Mouse (Mus musculus): ENCODE results near the gene Pum3. TPM values are rescaled to one million over a fixed set of nuclear protein-coding genes. Genes with fewer than 3 reads are reported as not detected.

The Pum3 gene
- 98.9 and 123 TPM in 2 replicates for total RNA-seq (2021)
- long read RNA-seq, experiment 1, transcript Pum3-201 (18 exons, 3,471 nt), result major isoform, 73 of 113 reads
- long read RNA-seq, experiment 1, partial matches to known transcripts, result 26 of 113 reads
- long read RNA-seq, experiment 1, other reads (novel, unspliced or antisense), result 14 of 113 reads
- long read RNA-seq, experiment 2, transcript Pum3-201 (18 exons, 3,471 nt), result major isoform, 41 of 65 reads
- long read RNA-seq, experiment 2, partial matches to known transcripts, result 15 of 65 reads
- long read RNA-seq, experiment 2, other reads (novel, unspliced or antisense), result 8 of 65 reads

- peak; percentile 97 for DNase-seq
Observed at GRCm38 (mm10) chr19:27429745-27430251, at the start of gene Pum3. Gene Pum3, minus strand, starts transcription at chr19:27429825.

- DNase-seq, result no peak
Observed at GRCm38 (mm10) chr19:27466691-27467090, 37.1 kb upstream of the Pum3 start.

GRCm38 (mm10) chr19:27462656-27463055 lies 33.0 kb upstream of the Pum3 start:
- DNase-seq, result no peak

GRCm38 (mm10) chr19:27450458-27450857 lies 20.8 kb upstream of the Pum3 start:
- DNase-seq, result peak; percentile 77

- DNase-seq, result peak; percentile 25
Observed at GRCm38 (mm10) chr19:27447515-27447914, 17.9 kb upstream of the Pum3 start.

- no peak for DNase-seq
Observed at GRCm38 (mm10) chr19:27441106-27441505, 11.5 kb upstream of the Pum3 start.

- DNase-seq, result no peak
Observed at GRCm38 (mm10) chr19:27437982-27438652, 8.5 kb upstream of the Pum3 start.

- DNase-seq, result peak; percentile 34
Observed at GRCm38 (mm10) chr19:27430406-27430805, 781 bp upstream of the Pum3 start.

- no peak for DNase-seq
Observed at GRCm38 (mm10) chr19:27429281-27429680, 344 bp downstream of the Pum3 start.

GRCm38 (mm10) chr19:27427865-27428264 lies 1.8 kb downstream of the Pum3 start:
- no peak for DNase-seq

GRCm38 (mm10) chr19:27426451-27426850 lies 3.2 kb downstream of the Pum3 start:
- no peak for DNase-seq

- peak; percentile 65 for DNase-seq
Observed at GRCm38 (mm10) chr19:27425656-27426055, 4.0 kb downstream of the Pum3 start.

GRCm38 (mm10) chr19:27417375-27417774 lies 12.2 kb downstream of the Pum3 start:
- no peak for DNase-seq

- peak; percentile 78 for DNase-seq
Observed at GRCm38 (mm10) chr19:27416569-27416968, 13.1 kb downstream of the Pum3 start.

GRCm38 (mm10) chr19:27411340-27411739 lies 18.3 kb downstream of the Pum3 start:
- no peak for DNase-seq

- no peak for DNase-seq
Observed at GRCm38 (mm10) chr19:27410751-27411150, 18.9 kb downstream of the Pum3 start.

- no peak for DNase-seq
Observed at GRCm38 (mm10) chr19:27409782-27410181, 19.8 kb downstream of the Pum3 start.

GRCm38 (mm10) chr19:27409196-27409595 lies 20.4 kb downstream of the Pum3 start:
- no peak for DNase-seq

GRCm38 (mm10) chr19:27397797-27398196 lies 31.8 kb downstream of the Pum3 start:
- no peak for DNase-seq

- DNase-seq, result no peak
Observed at GRCm38 (mm10) chr19:27397223-27397622, 32.4 kb downstream of the Pum3 start.

GRCm38 (mm10) chr19:27396719-27397118 lies 32.9 kb downstream of the Pum3 start:
- no peak for DNase-seq

- peak; percentile 47 for DNase-seq
Observed at GRCm38 (mm10) chr19:27395936-27396335, 33.7 kb downstream of the Pum3 start.

GRCm38 (mm10) chr19:27395481-27395880 lies 34.1 kb downstream of the Pum3 start:
- peak; percentile 23 for DNase-seq
